Mouse (Mus musculus) MEL (cell line): ENCODE measurements around the gene Pdzd2. TPM values are rescaled to one million over a fixed set of nuclear protein-coding genes. Genes with fewer than 3 reads are reported as not detected.

Experiments
- DNase-seq: peaks from one replicate; pipeline ENCODE4 v3.0.0; 2011; ENCODE audit warnings: low read depth, low spot score
- H3K27ac ChIP-seq: 2 replicates; pipeline ENCODE4 v1.5.1; 2012; ENCODE audit warnings: low read depth, mild to moderate bottlenecking, control low read depth, low read length, moderate library complexity; ENCODE audit not compliant: control insufficient read depth
- H3K27me3 ChIP-seq, 2 experiments: fragments of 150-350 bp in 1 of 2; sonication (generic) in 1 of 2; 2 replicates each; pipeline ENCODE4 v1.6.1; 2012; ENCODE audit warnings: low read length in 2 of 2, mild to moderate bottlenecking in 2 of 2, improper control_type of control experiment in 1 of 2, moderate library complexity in 1 of 2; ENCODE audit not compliant: insufficient read depth in 2 of 2, control insufficient read depth in 1 of 2
- H3K36me3 ChIP-seq, 2 experiments: 2 replicates each; pipeline ENCODE4 v1.6.1; 2012 to 2014; ENCODE audit warnings: low read length in 2 of 2, improper control_type of control experiment in 1 of 2, inconsistent platforms in 1 of 2, mild to moderate bottlenecking in 1 of 2; ENCODE audit not compliant: insufficient read depth in 2 of 2, control insufficient read depth in 1 of 2
- H3K4me1 ChIP-seq, 2 experiments: fragments of 150-350 bp in 1 of 2; sonication (generic) in 1 of 2; 2 replicates each; pipeline ENCODE4 v1.6.1; 2012; ENCODE audit warnings: low read length in 2 of 2, improper control_type of control experiment in 1 of 2, mild to moderate bottlenecking in 1 of 2; ENCODE audit not compliant: insufficient read depth in 2 of 2, control insufficient read depth in 1 of 2
- H3K4me3 ChIP-seq, 2 experiments: fragments of 150-350 bp in 1 of 2; sonication (generic) in 1 of 2; 2 replicates each; pipeline ENCODE4 v1.5.1; 2012; ENCODE audit warnings: low read depth in 2 of 2, low read length in 2 of 2, mild to moderate bottlenecking in 2 of 2, moderate library complexity in 2 of 2, control low read depth in 1 of 2, improper control_type of control experiment in 1 of 2; ENCODE audit not compliant: control insufficient read depth in 1 of 2, insufficient read depth in 1 of 2
- H3K79me2 ChIP-seq: 2 replicates; pipeline ENCODE4 v1.6.1; 2012; ENCODE audit warnings: mild to moderate bottlenecking, low read length, moderate library complexity; ENCODE audit not compliant: control insufficient read depth, poor library complexity, insufficient read depth
- H3K9ac ChIP-seq: 2 replicates; pipeline ENCODE4 v1.6.1; 2012; ENCODE audit warnings: low read depth, mild to moderate bottlenecking, control low read depth, low read length, moderate library complexity; ENCODE audit not compliant: control insufficient read depth, poor library complexity, severe bottlenecking
- H3K9me3 ChIP-seq: fragments of 150-350 bp; sonication (generic); replicated peaks from 2 replicates; pipeline ENCODE4 v1.6.1; 2012; ENCODE audit warnings: mild to moderate bottlenecking, low read length, improper control_type of control experiment, moderate library complexity; ENCODE audit not compliant: insufficient read depth
- CTCF ChIP-seq, 3 experiments: IDR thresholded peaks in 2 of 3; conservative IDR thresholded peaks in 1 of 3; 2 replicates each; pipeline ENCODE4 v1.5.1; 2011 to 2012; ENCODE audit warnings: low read length in 3 of 3, low read depth in 2 of 3, mild to moderate bottlenecking in 2 of 3, improper control_type of control experiment in 1 of 3, inconsistent platforms in 1 of 3, mixed read lengths in 1 of 3, moderate library complexity in 1 of 3; ENCODE audit not compliant: control insufficient read depth in 1 of 3, insufficient read depth in 1 of 3, poor library complexity in 1 of 3, severe bottlenecking in 1 of 3
- E2F4 ChIP-seq: IDR thresholded peaks from 2 replicates; pipeline ENCODE4 v1.6.1; 2011; ENCODE audit warnings: low read depth, low read length, improper control_type of control experiment, borderline replicate concordance
- ETS1 ChIP-seq: IDR thresholded peaks from 2 replicates; pipeline ENCODE4 v1.6.1; 2012; ENCODE audit warnings: low read depth, mild to moderate bottlenecking, inconsistent platforms, low read length, improper control_type of control experiment, moderate library complexity
- GATA1 ChIP-seq: IDR thresholded peaks from 2 replicates; pipeline ENCODE4 v1.6.1; 2011; ENCODE audit warnings: low read depth, low read length, improper control_type of control experiment
- HCFC1 ChIP-seq: IDR thresholded peaks from 2 replicates; pipeline ENCODE4 v1.6.1; 2012; ENCODE audit warnings: low read depth, mild to moderate bottlenecking, inconsistent platforms, low read length, improper control_type of control experiment, moderate library complexity
- KAT2A ChIP-seq: conservative IDR thresholded peaks from 2 replicates; pipeline ENCODE4 v1.6.1; 2012; ENCODE audit warnings: low read depth, low read length, improper control_type of control experiment, inconsistent platforms
- MAFK ChIP-seq: IDR thresholded peaks from 2 replicates; pipeline ENCODE4 v1.6.1; 2011; ENCODE audit warnings: low read depth, mild to moderate bottlenecking, low read length, improper control_type of control experiment, borderline replicate concordance
- MAX ChIP-seq: IDR thresholded peaks from 2 replicates; pipeline ENCODE4 v1.6.1; 2011; ENCODE audit warnings: low read length, improper control_type of control experiment
- MEF2A ChIP-seq: IDR thresholded peaks from 2 replicates; pipeline ENCODE4 v1.6.1; 2014; ENCODE audit warnings: low read depth, mild to moderate bottlenecking, inconsistent platforms, low read length, improper control_type of control experiment; ENCODE audit not compliant: poor library complexity, insufficient replicate concordance, severe bottlenecking; ENCODE audit errors: extremely low read depth
- MYC ChIP-seq: IDR thresholded peaks from 2 replicates; pipeline ENCODE4 v1.6.1; 2011; ENCODE audit warnings: low read depth, mild to moderate bottlenecking, low read length, improper control_type of control experiment, moderate library complexity
- NRF1 ChIP-seq: IDR thresholded peaks from 2 replicates; pipeline ENCODE4 v1.6.1; 2014; ENCODE audit warnings: low read depth, mild to moderate bottlenecking, inconsistent platforms, low read length, improper control_type of control experiment, moderate library complexity; ENCODE audit not compliant: poor library complexity, insufficient read depth, severe bottlenecking
- POLR2AphosphoS2 ChIP-seq: IDR thresholded peaks from 2 replicates; pipeline ENCODE4 v1.6.1; 2011; ENCODE audit warnings: low read length, improper control_type of control experiment
- POLR2AphosphoS5 ChIP-seq: IDR thresholded peaks from 2 replicates; pipeline ENCODE4 v1.6.1; 2012; ENCODE audit warnings: low read depth, borderline replicate concordance, mild to moderate bottlenecking, inconsistent platforms, low read length, moderate library complexity, mixed read lengths
- TBP ChIP-seq: IDR thresholded peaks from 2 replicates; pipeline ENCODE4 v1.8.0; 2011; ENCODE audit warnings: low read depth, low read length, improper control_type of control experiment
- ZKSCAN1 ChIP-seq: IDR thresholded peaks from 2 replicates; pipeline ENCODE4 v1.6.1; 2012; ENCODE audit warnings: low read depth, mild to moderate bottlenecking, inconsistent platforms, low read length, improper control_type of control experiment, moderate library complexity
- ZMIZ1 ChIP-seq: IDR thresholded peaks from 2 replicates; pipeline ENCODE4 v1.6.1; 2012; ENCODE audit warnings: low read depth, mild to moderate bottlenecking, inconsistent platforms, low read length, improper control_type of control experiment, moderate library complexity
- polyA plus RNA-seq, 2 experiments: library from polyadenylated mRNA; stranded (reverse) in 1 of 2; unstranded in 1 of 2; fragments of >175 nt in 1 of 2; fragments of >200 nt in 1 of 2; gene quantifications; 2 replicates each; pipeline versions ENCODE4 v1.2.1 to v1.2.4; 2012; ENCODE audit warnings: low replicate concordance in 2 of 2, low read depth in 1 of 2; ENCODE audit not compliant: insufficient read length in 2 of 2, insufficient read depth in 1 of 2, missing spikeins in 1 of 2
- total RNA-seq: library from RNA; depleted of rRNA; stranded (reverse); fragments of 300-350 nt; gene quantifications from 2 replicates; pipeline ENCODE4 v1.2.3, GENCODE M21; 2012

Gene Pdzd2
- total and polyA plus RNA-seq, 3 experiments, result 0.15 to 0.33 TPM; not detected in 1

DNA sequence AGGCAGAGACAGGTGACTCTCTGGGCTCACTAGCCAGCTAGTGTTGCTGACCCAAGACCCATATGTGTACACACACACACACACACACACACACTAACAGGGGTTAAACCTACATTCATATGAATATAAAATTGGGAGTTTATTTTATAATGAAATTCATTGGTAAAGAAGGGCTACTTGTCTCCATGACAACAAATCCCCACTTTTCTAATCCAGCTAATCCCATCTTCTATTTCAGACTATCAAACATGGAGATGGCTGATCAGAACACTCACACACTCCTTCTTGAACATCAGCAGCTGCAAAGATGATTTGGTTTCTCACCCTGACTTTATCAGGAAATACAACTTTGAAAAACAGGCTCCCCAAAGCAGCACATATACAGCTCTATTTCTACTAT lies 245.6 kb downstream of the Pdzd2 start:
- no peaks in the 10 kb centered on the region for H3K9me3 ChIP-seq
- TF ChIP-seq ZMIZ1 (no peak), E2F4 (no peak), CTCF (IDR thresholded peaks at IDR 0.05 in 2 of 3, conservative IDR thresholded peaks at IDR 0.05 in 1 of 3; ENCODE audit: control insufficient read depth in 1 of 3, insufficient read depth in 1 of 3, low read depth in 2 of 3, low read length in 3 of 3, poor library complexity in 1 of 3, severe bottlenecking in 1 of 3) (no peak), MAX (no peak), POLR2AphosphoS5 (no peak), POLR2AphosphoS2 (no peak)
- H3K9ac ChIP-seq, result no peak overlapping the region
- H3K27ac ChIP-seq, result no peak overlapping the region
- H3K79me2 ChIP-seq, result no peaks in the 10 kb centered on the region
- DNase-seq, result no peak
- no peaks in the 10 kb centered on the region for H3K36me3 ChIP-seq
- no peaks in the 10 kb centered on the region for H3K4me1 ChIP-seq
- no peak overlapping the region for H3K4me3 ChIP-seq
- peaks cover 3 to 5% of the 10 kb centered on the region in 2 experiments; a peak in 3 of 4 replicates for H3K27me3 ChIP-seq

DNA sequence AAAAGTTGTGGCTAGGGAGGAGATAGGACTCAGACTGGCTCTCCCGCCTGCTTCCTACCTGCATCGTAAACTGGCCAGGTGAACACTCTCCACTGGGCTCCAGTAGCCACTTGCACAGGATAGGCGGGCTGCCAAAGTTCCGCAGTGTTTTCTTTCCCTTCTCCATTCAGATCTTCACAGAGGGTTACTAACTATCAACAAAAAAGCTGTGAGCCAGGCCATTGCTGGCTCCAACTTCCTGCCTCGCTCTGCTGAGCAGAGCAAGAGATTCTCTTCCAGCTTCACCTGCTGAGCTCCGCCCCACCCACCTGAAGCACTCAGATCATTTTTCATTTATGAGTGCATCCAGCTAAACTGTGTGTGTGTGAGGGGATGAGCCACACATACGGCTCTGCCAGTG lies 246.5 kb downstream of the Pdzd2 start:
- no peak for DNase-seq
- Histone ChIP-seq H3K27ac (no peak overlapping the region), H3K9me3 (no peaks in the 10 kb centered on the region), H3K4me1 (no peaks in the 10 kb centered on the region), H3K27me3 (peaks cover 3 to 5% of the 10 kb centered on the region in 2 experiments; a peak in 3 of 4 replicates), H3K9ac (no peak overlapping the region), H3K36me3 (no peaks in the 10 kb centered on the region), H3K4me3 (no peak overlapping the region), H3K79me2 (no peaks in the 10 kb centered on the region)
- TF ChIP-seq MEF2A, result no peak
- TF ChIP-seq MAFK, result no peak
- no peak for TF ChIP-seq NRF1
- no peak for TF ChIP-seq TBP
- TF ChIP-seq ZKSCAN1, result no peak
- TF ChIP-seq ZMIZ1, result no peak
- no peak for TF ChIP-seq HCFC1
- TF ChIP-seq KAT2A, result no peak
- no peak for TF ChIP-seq GATA1
- TF ChIP-seq MYC, result no peak
- no peak for TF ChIP-seq ETS1
